ENCODE assay signal across 8 mouse cellular contexts in the genomic region with DNA sequence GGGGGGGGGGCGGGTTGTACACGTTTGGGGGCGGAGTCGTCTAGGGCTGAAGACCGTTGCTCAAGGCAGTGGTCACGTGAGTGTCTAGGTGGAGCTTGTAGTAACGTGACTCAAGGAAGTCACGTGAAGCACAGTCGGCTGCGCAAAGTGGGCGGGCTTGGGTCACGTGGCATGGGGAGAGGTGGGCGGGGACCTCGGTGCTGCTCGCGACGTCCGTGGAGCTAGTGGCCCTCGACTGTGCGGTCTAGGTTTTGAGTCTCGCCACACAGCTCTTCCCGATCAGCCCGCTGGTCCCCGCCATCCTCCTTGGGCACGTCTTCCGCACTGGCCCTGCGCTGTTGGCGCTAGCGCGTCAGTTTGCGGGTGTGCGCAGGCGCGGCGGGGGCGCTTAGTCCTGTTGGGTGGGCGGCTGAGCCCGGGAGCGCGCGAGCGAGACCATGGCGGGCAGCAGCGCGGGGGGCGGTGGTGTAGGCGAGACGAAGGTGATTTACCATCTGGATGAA. TPM values are rescaled to one million over a fixed set of nuclear protein-coding genes. Genes with fewer than 3 reads are reported as not detected.
DNase-seq lines count a peak whose midpoint lies in the region; ATAC-seq and TF ChIP-seq lines count a peak whose summit lies in the region.

Dvl2 (plus strand) TSS at position 200 of the 503 bp plus-strand sequence.

- H3K4me1 ChIP-seq in MEL (ENCODE audit: control insufficient read depth in 1 of 2, insufficient read depth in 2 of 2, low read length in 2 of 2): peaks cover 16 to 38% of the 10 kb centered on the region in 2 experiments
- H3K4me1 ChIP-seq in forebrain, embryonic 16.5 days (replicated peaks; ENCODE audit: control insufficient read depth, insufficient read depth, low read length): peaks cover 42% of the 10 kb centered on the region
- peaks cover 16% of the 10 kb centered on the region for H3K4me1 ChIP-seq in lung, postnatal 0 days (ENCODE audit: insufficient read depth, low read depth, low read length)

- peak within 1 kb of the TSS; percentile 84 for H3K27ac ChIP-seq in MEL (ENCODE audit: control insufficient read depth, low read depth, low read length)
- peak within 1 kb of the TSS; percentile 97 for H3K27ac ChIP-seq in forebrain, embryonic 16.5 days (ENCODE audit: low read length)
- H3K27ac ChIP-seq in lung, postnatal 0 days (ENCODE audit: low read length): peak within 1 kb of the TSS; percentile 91

- peak in 1 of 2 experiments; percentile 64; a peak in 2 of 4 replicates for TF ChIP-seq EP300 in MEL (IDR thresholded peaks at IDR 0.05; ENCODE audit: low read depth in 1 of 2, low read length in 2 of 2)
- peak; percentile 21; the same call in 1 of the 2 replicates for TF ChIP-seq EP300 in lung, postnatal 0 days (IDR thresholded peaks at IDR 0.05)

- H3K4me2 ChIP-seq in forebrain, embryonic 16.5 days (ENCODE audit: low read length): peak within 1 kb of the TSS; percentile 95
- H3K4me2 ChIP-seq in lung, postnatal 0 days (replicated peaks; ENCODE audit: low read depth, low read length): peak within 1 kb of the TSS; percentile 94

- intact Hi-C loops in heart, postnatal 36 days (cut with DNase I): loop anchor here (2.0 kb wide), 1 partner anchor 14 kb away; the partner anchor contains the start of gene Acadvl

- under 1% methylated on average over 48 of the region's 48 CpGs for WGBS in forebrain, embryonic 16.5 days
- WGBS in lung, postnatal 0 days: under 1% methylated on average over 41 of the region's 48 CpGs

- H3K79me2 ChIP-seq in MEL (ENCODE audit: control insufficient read depth, insufficient read depth, low read length, poor library complexity): peaks cover 53% of the 10 kb centered on the region

- peaks cover 8 to 39% of the 10 kb centered on the region in 2 experiments for H3K36me3 ChIP-seq in MEL (ENCODE audit: control insufficient read depth in 1 of 2, insufficient read depth in 2 of 2, low read length in 2 of 2)
- peaks cover 11% of the 10 kb centered on the region; the same call in 1 of the 2 replicates for H3K36me3 ChIP-seq in forebrain, embryonic 16.5 days (ENCODE audit: control insufficient read depth, insufficient read depth)
- 0 out of 2 replicates have a peak, but pooled peaks cover 13% of the 10 kb centered on the region for H3K36me3 ChIP-seq in lung, postnatal 0 days (ENCODE audit: insufficient read depth, low read length)

- peak; percentile 85 to 93 for TF ChIP-seq POLR2A in MEL (IDR thresholded peaks at IDR 0.05; ENCODE audit: control insufficient read depth in 1 of 2, insufficient read depth in 1 of 2, low read depth in 1 of 2, low read length in 2 of 2, poor library complexity in 1 of 2)

- no peak for TF ChIP-seq RAD21 in MEL (IDR thresholded peaks at IDR 0.05; ENCODE audit: low read depth, low read length)

- peak within 1 kb of the TSS; percentile 87 for H3K9ac ChIP-seq in MEL (ENCODE audit: control insufficient read depth, low read depth, low read length, poor library complexity, severe bottlenecking)
- peak within 1 kb of the TSS; percentile 83 for H3K9ac ChIP-seq in forebrain, embryonic 16.5 days (replicated peaks; ENCODE audit: low read depth, low read length)
- peak within 1 kb of the TSS; percentile 59 for H3K9ac ChIP-seq in lung, postnatal 0 days (replicated peaks; ENCODE audit: low read depth)

- no peaks in the 10 kb centered on the region for H3K9me3 ChIP-seq in MEL (replicated peaks; ENCODE audit: insufficient read depth, low read length)
- H3K9me3 ChIP-seq in forebrain, embryonic 16.5 days (ENCODE audit: control insufficient read depth, low read length): no peaks in the 10 kb centered on the region
- no peaks in the 10 kb centered on the region for H3K9me3 ChIP-seq in lung, postnatal 0 days (ENCODE audit: low read length)

- TF ChIP-seq CTCF in MEL (IDR thresholded peaks at IDR 0.05 in 2 of 3, conservative IDR thresholded peaks at IDR 0.05 in 1 of 3; ENCODE audit: control insufficient read depth in 1 of 3, insufficient read depth in 1 of 3, low read depth in 2 of 3, low read length in 3 of 3, poor library complexity in 1 of 3, severe bottlenecking in 1 of 3): no peak
- TF ChIP-seq CTCF in lung, postnatal 0 days (IDR thresholded peaks at IDR 0.05): no peak

- peak; percentile 99 for DNase-seq in MEL (ENCODE audit: low read depth, low spot score)
- peak; percentile 85 to 92 for DNase-seq in cerebellum, adult 18-20 months
- DNase-seq in heart, postnatal 36 days: peak; percentile 85
- DNase-seq in layer of hippocampus, adult 9-11 months: peak; percentile 97
- peak; percentile 99 for DNase-seq in lung, postnatal 0 days (ENCODE audit: low spot score)
- peak; percentile 74 for DNase-seq in ovary, postnatal 14 days (ENCODE audit: low spot score)
- DNase-seq in thymus, postnatal 14 days: peak; percentile 91

- peak; percentile 69 for ATAC-seq in forebrain, embryonic 16.5 days
- ATAC-seq in lung, postnatal 0 days: peak; percentile 61

- H3K27me3 ChIP-seq in MEL (ENCODE audit: control insufficient read depth in 1 of 2, insufficient read depth in 2 of 2, low read length in 2 of 2): no peaks in the 10 kb centered on the region
- H3K27me3 ChIP-seq in forebrain, embryonic 16.5 days (replicated peaks; ENCODE audit: control insufficient read depth, insufficient read depth, low read length): no peaks in the 10 kb centered on the region
- H3K27me3 ChIP-seq in lung, postnatal 0 days (replicated peaks; ENCODE audit: insufficient read depth, low read length): no peaks in the 10 kb centered on the region

- H3K4me3 ChIP-seq in MEL (ENCODE audit: control insufficient read depth in 1 of 2, insufficient read depth in 1 of 2, low read depth in 2 of 2, low read length in 2 of 2): peak within 1 kb of the TSS; percentile 69 to 83
- peak within 1 kb of the TSS; percentile 82 for H3K4me3 ChIP-seq in forebrain, embryonic 16.5 days (replicated peaks; ENCODE audit: low read length)
- peak within 1 kb of the TSS; percentile 79 for H3K4me3 ChIP-seq in lung, postnatal 0 days (ENCODE audit: low read depth, low read length)

TF ChIP-seq in MEL, 35 proteins besides CTCF, POLR2A, EP300 and RAD21 (continues in another document):
- TF ChIP-seq NELFE (IDR thresholded peaks at IDR 0.05; ENCODE audit: low read depth, low read length) (peak; percentile 59; the same call in 1 of the 2 replicates), ETS1 (IDR thresholded peaks at IDR 0.05; ENCODE audit: low read depth, low read length) (peak; percentile 79), SMC3 (IDR thresholded peaks at IDR 0.05; ENCODE audit: low read depth, low read length) (no peak), MAZ (IDR thresholded peaks at IDR 0.05; ENCODE audit: low read depth, low read length) (no peak), ZMIZ1 (IDR thresholded peaks at IDR 0.05; ENCODE audit: low read depth, low read length) (peak; percentile 55; the same call in 1 of the 2 replicates), GATA1 (IDR thresholded peaks at IDR 0.05; ENCODE audit: low read depth, low read length) (no peak), POLR2AphosphoS5 (IDR thresholded peaks at IDR 0.05; ENCODE audit: borderline replicate concordance, low read depth, low read length) (peak; percentile 26; the same call in 1 of the 2 replicates), RCOR1 (IDR thresholded peaks at IDR 0.05; ENCODE audit: low read depth, low read length) (no peak), ZC3H11A (IDR thresholded peaks at IDR 0.05; ENCODE audit: low read depth, low read length) (no peak), ELF1 (IDR thresholded peaks at IDR 0.05; ENCODE audit: low read depth, low read length) (no peak), MXI1 (IDR thresholded peaks at IDR 0.05; ENCODE audit: low read depth, low read length) (peak; percentile 91; the same call in 1 of the 2 replicates), JUND (IDR thresholded peaks at IDR 0.05; ENCODE audit: low read depth, low read length) (no peak), KAT2A (conservative IDR thresholded peaks at IDR 0.05; ENCODE audit: low read depth, low read length) (no peak), GABPA (IDR thresholded peaks at IDR 0.05; ENCODE audit: low read depth, low read length) (no peak), SIN3A (IDR thresholded peaks at IDR 0.05; ENCODE audit: low read length) (peak; percentile 95), MYB (IDR thresholded peaks at IDR 0.05; ENCODE audit: low read depth, low read length) (peak; percentile 85), MYC (IDR thresholded peaks at IDR 0.05; ENCODE audit: low read depth, low read length) (peak; percentile 61; the same call in 1 of the 2 replicates), CHD1 (IDR thresholded peaks at IDR 0.05; ENCODE audit: low read depth, low read length) (no peak), MAX (IDR thresholded peaks at IDR 0.05; ENCODE audit: low read length) (peak; percentile 99), MEF2A (IDR thresholded peaks at IDR 0.05; ENCODE audit: extremely low read depth, insufficient replicate concordance, low read depth, low read length, poor library complexity, severe bottlenecking) (no peak), TCF12 (IDR thresholded peaks at IDR 0.05; ENCODE audit: low read depth, low read length) (peak; percentile 51), NRF1 (IDR thresholded peaks at IDR 0.05; ENCODE audit: insufficient read depth, low read depth, low read length, poor library complexity, severe bottlenecking) (peak; percentile 79), ZNF384 (IDR thresholded peaks at IDR 0.05; ENCODE audit: low read depth, low read length) (no peak), POLR2AphosphoS2 (IDR thresholded peaks at IDR 0.05; ENCODE audit: low read length) (peak; percentile 98), MAFK (IDR thresholded peaks at IDR 0.05; ENCODE audit: borderline replicate concordance, low read depth, low read length) (no peak), UBTF (IDR thresholded peaks at IDR 0.05; ENCODE audit: borderline replicate concordance, insufficient read depth, low read depth, low read length) (0 out of 2 replicates have a peak, but pooled peaks have one; percentile 76), USF2 (IDR thresholded peaks at IDR 0.05; ENCODE audit: borderline replicate concordance in 1 of 2, insufficient read depth in 1 of 2, low read depth in 1 of 2, low read length in 2 of 2) (peak; percentile 98 to 99), BHLHE40 (IDR thresholded peaks at IDR 0.05; ENCODE audit: borderline replicate concordance, low read depth, low read length) (peak; percentile 99), TAL1 (IDR thresholded peaks at IDR 0.05; ENCODE audit: low read length) (no peak), HCFC1 (IDR thresholded peaks at IDR 0.05; ENCODE audit: low read depth, low read length) (peak; percentile 89)

RNA-seq across cellular contexts. Expression of gene Dvl2, which starts in this region (rescaled TPM):
- total RNA-seq in MEL (2012; rRNA removed): 40.1 and 41.9 TPM in 2 replicates
- polyA plus RNA-seq in MEL (2012; ENCODE audit: insufficient read depth in 1 of 2, insufficient read length in 2 of 2, low read depth in 1 of 2, low replicate concordance in 2 of 2, missing spikeins in 1 of 2): 10 to 100 TPM in 1 of 2 experiments, not detected in 1; 38.5 TPM
- polyA plus RNA-seq in forebrain, embryonic 16.5 days (2015; fragmentation: Nextera tagmentation; extraction: Ambion mirVana): 34.6 and 34.7 TPM in 2 replicates
- total RNA-seq in heart, postnatal 36 days (2021): 1 to 10 TPM; 5.0 to 6.1 TPM
- 14.6 and 15.1 TPM in 2 replicates for polyA plus RNA-seq in lung, postnatal 0 days (2015; fragmentation: Nextera tagmentation; extraction: Ambion mirVana)

Comparison
In these comparisons a context has a peak if more than half of its experiments do, and no peak if none do; other contexts are left out.
1. Peak in every context shown above with its lines: DNase-seq, ATAC-seq, H3K4me3 ChIP-seq and H3K27ac ChIP-seq.